ENCODE assay signal across 23 mouse cellular contexts in the genomic region with DNA sequence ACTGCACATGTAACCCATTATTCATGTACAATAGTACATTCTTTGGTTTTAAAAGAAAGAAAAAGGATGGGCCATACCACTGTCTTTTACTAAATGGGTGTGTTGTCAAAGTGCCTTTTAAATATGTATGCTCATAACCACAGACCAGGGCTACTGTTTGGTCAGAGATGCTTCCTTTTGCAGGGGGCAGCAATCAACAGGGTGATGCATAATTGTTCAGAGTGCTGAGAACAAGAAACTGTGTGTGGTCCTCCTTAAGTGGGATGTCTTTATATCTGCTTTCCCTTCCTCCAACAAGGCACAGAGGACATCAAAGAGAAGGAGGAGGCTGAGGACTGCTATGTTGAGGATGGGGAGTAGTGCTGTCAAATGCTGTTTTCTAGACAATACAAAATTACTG.
A peak's percentile ranks its signal among the peaks of the same experiment; 100 is the strongest.
DNase-seq lines count a peak whose midpoint lies in the region; ATAC-seq lines count a peak whose summit lies in the region.
"Had no signal": no experiment of that assay in that cellular context is flagged by ENCODE, and none has a peak within 500 bp of the region (broad histone marks: within the 10 kb centered on the region; RNA-seq: fewer than 3 reads in every experiment).

No protein-coding gene starts in this region.

- H3K36me3 ChIP-seq in midbrain, embryonic 10.5 days: no peaks in the 10 kb centered on the region
- no peaks in the 10 kb centered on the region for H3K36me3 ChIP-seq in midbrain, embryonic 14.5 days (ENCODE audit: control insufficient read depth, insufficient read depth, low read length)
- no peaks in the 10 kb centered on the region for H3K36me3 ChIP-seq in intestine, embryonic 16.5 days (ENCODE audit: control insufficient read depth, insufficient read depth, low read length)
- H3K36me3 ChIP-seq: embryonic facial prominence, embryonic 12.5 days; embryonic facial prominence, embryonic 15.5 days; forebrain, embryonic 10.5 days; forebrain, embryonic 12.5 days had no signal

- no peak overlapping the region for H3K4me3 ChIP-seq in midbrain, embryonic 10.5 days
- H3K4me3 ChIP-seq in midbrain, embryonic 14.5 days (replicated peaks; ENCODE audit: low read depth, low read length): no peak overlapping the region
- H3K4me3 ChIP-seq in intestine, embryonic 16.5 days (ENCODE audit: low read length): no peak overlapping the region
- H3K4me3 ChIP-seq: embryonic facial prominence, embryonic 12.5 days; embryonic facial prominence, embryonic 15.5 days; erythroblast, embryonic 14.5 days; forebrain, embryonic 10.5 days; forebrain, embryonic 12.5 days had no signal

- H3K27ac ChIP-seq in midbrain, embryonic 10.5 days (replicated peaks): 0 out of 2 replicates have a peak overlapping the region, but pooled peaks have one; percentile 17
- H3K27ac ChIP-seq in midbrain, embryonic 14.5 days (replicated peaks; ENCODE audit: low read depth, low read length): no peak overlapping the region
- no peak overlapping the region for H3K27ac ChIP-seq in intestine, embryonic 16.5 days (ENCODE audit: low read length)
- H3K27ac ChIP-seq: embryonic facial prominence, embryonic 12.5 days; embryonic facial prominence, embryonic 15.5 days; forebrain, embryonic 12.5 days had no signal

- no peak overlapping the region for H3K4me2 ChIP-seq in midbrain, embryonic 14.5 days (ENCODE audit: low read length)
- H3K4me2 ChIP-seq in intestine, embryonic 16.5 days (ENCODE audit: low read depth, low read length): no peak overlapping the region
- H3K4me2 ChIP-seq: embryonic facial prominence, embryonic 12.5 days; embryonic facial prominence, embryonic 15.5 days; forebrain, embryonic 12.5 days had no signal

- peaks cover 26% of the 10 kb centered on the region for H3K4me1 ChIP-seq in midbrain, embryonic 10.5 days
- peaks cover 2% of the 10 kb centered on the region; the same call in 1 of the 2 replicates for H3K4me1 ChIP-seq in midbrain, embryonic 14.5 days (ENCODE audit: control insufficient read depth, insufficient read depth, low read length)
- no peaks in the 10 kb centered on the region for H3K4me1 ChIP-seq in intestine, embryonic 16.5 days (ENCODE audit: control insufficient read depth, insufficient read depth, low read length)
- H3K4me1 ChIP-seq: embryonic facial prominence, embryonic 12.5 days had no signal

- DNase-seq in midbrain, embryonic 10.5 days (ENCODE audit: low spot score): no peak
- DNase-seq in midbrain, embryonic 14.5 days: no peak
- DNase-seq in ZHBTc4 (ENCODE audit: low read depth, low spot score): peak; percentile 11
- DNase-seq in retina, embryonic 14.5 days (ENCODE audit: low spot score): peak; percentile 25
- DNase-seq in adrenal gland, adult 2 months: no peak
- DNase-seq: adrenal gland, postnatal 10 days; adrenal gland, postnatal 25 days; cerebellum, adult 11 months; cerebellum, adult 18-20 months; cerebellum, adult 8-10 months; cerebellum, adult 9-11 months; cerebellum, postnatal 14 days; cerebellum, postnatal 36 days; embryo, embryonic 11 days had no signal

- no peaks in the 10 kb centered on the region for H3K9me3 ChIP-seq in midbrain, embryonic 10.5 days (replicated peaks)
- no peaks in the 10 kb centered on the region for H3K9me3 ChIP-seq in midbrain, embryonic 14.5 days (ENCODE audit: control insufficient read depth, low read length)
- no peaks in the 10 kb centered on the region for H3K9me3 ChIP-seq in intestine, embryonic 16.5 days (ENCODE audit: control insufficient read depth, low read length)
- H3K9me3 ChIP-seq: embryonic facial prominence, embryonic 12.5 days; embryonic facial prominence, embryonic 15.5 days; forebrain, embryonic 10.5 days; forebrain, embryonic 12.5 days had no signal

- no peak for ATAC-seq in midbrain, embryonic 14.5 days (ENCODE audit: low FRiP score, low TSS enrichment)
- ATAC-seq in intestine, embryonic 16.5 days: no peak
- ATAC-seq: activated CD4-positive, CD25-positive, alpha-beta regulatory T cell, adult 4 months; forebrain, embryonic 14.5 days; forebrain, embryonic 16.5 days had no signal

- no peak overlapping the region for H3K9ac ChIP-seq in midbrain, embryonic 14.5 days (replicated peaks; ENCODE audit: low read length)
- H3K9ac ChIP-seq in intestine, embryonic 16.5 days (ENCODE audit: low read depth, low read length): no peak overlapping the region
- H3K9ac ChIP-seq: embryonic facial prominence, embryonic 12.5 days; embryonic facial prominence, embryonic 15.5 days; forebrain, embryonic 12.5 days had no signal

- H3K27me3 ChIP-seq in midbrain, embryonic 10.5 days (ENCODE audit: low read depth, poor library complexity, severe bottlenecking): no peaks in the 10 kb centered on the region
- H3K27me3 ChIP-seq in midbrain, embryonic 14.5 days (ENCODE audit: control insufficient read depth, insufficient read depth, low read length): no peaks in the 10 kb centered on the region
- no peaks in the 10 kb centered on the region for H3K27me3 ChIP-seq in intestine, embryonic 16.5 days (replicated peaks; ENCODE audit: control insufficient read depth, insufficient read depth, low read length)
- H3K27me3 ChIP-seq: embryonic facial prominence, embryonic 12.5 days; embryonic facial prominence, embryonic 15.5 days; forebrain, embryonic 12.5 days had no signal

Comparison
In these comparisons a context has a peak if more than half of its experiments do, and no peak if none do; other contexts are left out.
1. DNase-seq: peak in ZHBTc4 (single experiment) and retina, embryonic 14.5 days (single experiment); none in midbrain, embryonic 10.5 days (single experiment), midbrain, embryonic 14.5 days (single experiment) and adrenal gland, adult 2 months (single experiment).